Mouse (Mus musculus): ENCODE data around the gene Dtx2. TPM values are rescaled to one million over a fixed set of nuclear protein-coding genes. Genes with fewer than 3 reads are reported as not detected.

Gene Dtx2
- polyA plus RNA-seq, 1 experiment = 25.6 TPM

GRCm38 (mm10) chr5:135962492-135963279 lies 31.9 kb upstream of the Dtx2 start:
- H3K27ac ChIP-seq (ENCODE audit: insufficient read depth, low read length) = peak overlapping the region; percentile 94

GRCm38 (mm10) chr5:135963280-135963627 lies 31.3 kb upstream of the Dtx2 start:
- DNase-seq (ENCODE audit: low read depth in 1 of 2, low spot score in 2 of 2) = no peak
- H3K4me3 ChIP-seq (ENCODE audit: extremely low read depth, insufficient read depth, insufficient read length) = peak overlapping the region; percentile 64; the same call in 1 of the 2 replicates
- WGBS = 19% methylated on average over 4 of the region's 6 CpGs
- TF ChIP-seq CTCF (IDR thresholded peaks at IDR 0.05; ENCODE audit: extremely low read depth, insufficient read depth, insufficient read length, insufficient replicate concordance) (no peak), POLR2A (IDR thresholded peaks at IDR 0.05; ENCODE audit: low read depth, low read length) (no peak)
- H3K27ac ChIP-seq (ENCODE audit: insufficient read depth, low read length) = peak overlapping the region; percentile 85
- no peaks in the 10 kb centered on the region for H3K27me3 ChIP-seq (ENCODE audit: control insufficient read depth, insufficient read depth, low read length)
- peaks cover 7% of the 10 kb centered on the region for H3K4me1 ChIP-seq (ENCODE audit: control insufficient read depth, insufficient read depth, insufficient read length)
- no peaks in the 10 kb centered on the region for H3K36me3 ChIP-seq (ENCODE audit: control insufficient read depth, insufficient read depth, low read length)

More at GRCm38 (mm10) chr5:135962492-135963279, 31.9 kb upstream of the Dtx2 start:
- under 1% methylated on average over 62 of the region's 64 CpGs for WGBS
- TF ChIP-seq POLR2A (IDR thresholded peaks at IDR 0.05; ENCODE audit: low read depth, low read length) = peak; percentile 83; the same call in 1 of the 2 replicates
- TF ChIP-seq CTCF (IDR thresholded peaks at IDR 0.05; ENCODE audit: extremely low read depth, insufficient read depth, insufficient read length, insufficient replicate concordance) = peak; percentile 17; the same call in 1 of the 2 replicates
- Histone ChIP-seq H3K27me3 (ENCODE audit: control insufficient read depth, insufficient read depth, low read length) (no peaks in the 10 kb centered on the region), H3K4me1 (ENCODE audit: control insufficient read depth, insufficient read depth, insufficient read length) (peaks cover 11% of the 10 kb centered on the region), H3K36me3 (ENCODE audit: control insufficient read depth, insufficient read depth, low read length) (no peaks in the 10 kb centered on the region), H3K4me3 (ENCODE audit: extremely low read depth, insufficient read depth, insufficient read length) (peak overlapping the region; percentile 64)
- peak; percentile 99 to 100 for DNase-seq (ENCODE audit: low read depth in 1 of 2, low spot score in 2 of 2)

- Histone ChIP-seq H3K4me1 (ENCODE audit: control insufficient read depth, insufficient read depth, insufficient read length) (peaks cover 7% of the 10 kb centered on the region), H3K36me3 (ENCODE audit: control insufficient read depth, insufficient read depth, low read length) (no peaks in the 10 kb centered on the region), H3K27me3 (ENCODE audit: control insufficient read depth, insufficient read depth, low read length) (no peaks in the 10 kb centered on the region), H3K4me3 (ENCODE audit: extremely low read depth, insufficient read depth, insufficient read length) (no peak overlapping the region), H3K27ac (ENCODE audit: insufficient read depth, low read length) (no peak overlapping the region)
- TF ChIP-seq POLR2A (IDR thresholded peaks at IDR 0.05; ENCODE audit: low read depth, low read length) (no peak), CTCF (IDR thresholded peaks at IDR 0.05; ENCODE audit: extremely low read depth, insufficient read depth, insufficient read length, insufficient replicate concordance) (no peak; the same call in 1 of the 2 replicates)
- DNase-seq (ENCODE audit: low read depth in 1 of 2, low spot score in 2 of 2) = no peak
- WGBS = 37% methylated on average over 24 of the region's 24 CpGs
These were observed 29.1 kb upstream of the Dtx2 start for GRCm38 (mm10) chr5:135965501-135965930.

GRCm38 (mm10) chr5:135966866-135967265 lies 27.7 kb upstream of the Dtx2 start:
- no peak for DNase-seq (ENCODE audit: low read depth in 1 of 2, low spot score in 2 of 2)
- H3K4me3 ChIP-seq (ENCODE audit: extremely low read depth, insufficient read depth, insufficient read length) = no peak overlapping the region
- no peaks in the 10 kb centered on the region for H3K36me3 ChIP-seq (ENCODE audit: control insufficient read depth, insufficient read depth, low read length)
- TF ChIP-seq CTCF (IDR thresholded peaks at IDR 0.05; ENCODE audit: extremely low read depth, insufficient read depth, insufficient read length, insufficient replicate concordance) (peak; percentile 35; the same call in 1 of the 2 replicates), POLR2A (IDR thresholded peaks at IDR 0.05; ENCODE audit: low read depth, low read length) (no peak)
- H3K4me1 ChIP-seq (ENCODE audit: control insufficient read depth, insufficient read depth, insufficient read length) = no peaks in the 10 kb centered on the region; the same call in 1 of the 2 replicates
- H3K27ac ChIP-seq (ENCODE audit: insufficient read depth, low read length) = no peak overlapping the region
- no peaks in the 10 kb centered on the region for H3K27me3 ChIP-seq (ENCODE audit: control insufficient read depth, insufficient read depth, low read length)
- WGBS = 69% methylated on average over 9 of the region's 9 CpGs

- Histone ChIP-seq H3K27me3 (ENCODE audit: control insufficient read depth, insufficient read depth, low read length) (no peaks in the 10 kb centered on the region), H3K27ac (ENCODE audit: insufficient read depth, low read length) (no peak overlapping the region), H3K4me3 (ENCODE audit: extremely low read depth, insufficient read depth, insufficient read length) (no peak overlapping the region), H3K4me1 (ENCODE audit: control insufficient read depth, insufficient read depth, insufficient read length) (no peaks in the 10 kb centered on the region), H3K36me3 (ENCODE audit: control insufficient read depth, insufficient read depth, low read length) (no peaks in the 10 kb centered on the region)
- TF ChIP-seq CTCF (IDR thresholded peaks at IDR 0.05; ENCODE audit: extremely low read depth, insufficient read depth, insufficient read length, insufficient replicate concordance) (no peak; the same call in 1 of the 2 replicates), POLR2A (IDR thresholded peaks at IDR 0.05; ENCODE audit: low read depth, low read length) (no peak)
- WGBS = 69% methylated on average over 1 of the region's 1 CpGs
- peak in 1 of 2 experiments; percentile 59 for DNase-seq (ENCODE audit: low read depth in 1 of 2, low spot score in 2 of 2)
These were observed 25.8 kb upstream of the Dtx2 start for GRCm38 (mm10) chr5:135968781-135969180.

GRCm38 (mm10) chr5:135970247-135970646 lies 24.4 kb upstream of the Dtx2 start:
- Histone ChIP-seq H3K4me3 (ENCODE audit: extremely low read depth, insufficient read depth, insufficient read length) (no peak overlapping the region), H3K36me3 (ENCODE audit: control insufficient read depth, insufficient read depth, low read length) (no peaks in the 10 kb centered on the region), H3K4me1 (ENCODE audit: control insufficient read depth, insufficient read depth, insufficient read length) (no peaks in the 10 kb centered on the region), H3K27me3 (ENCODE audit: control insufficient read depth, insufficient read depth, low read length) (no peaks in the 10 kb centered on the region), H3K27ac (ENCODE audit: insufficient read depth, low read length) (no peak overlapping the region)
- WGBS = 93% methylated on average over 6 of the region's 6 CpGs
- TF ChIP-seq CTCF (IDR thresholded peaks at IDR 0.05; ENCODE audit: extremely low read depth, insufficient read depth, insufficient read length, insufficient replicate concordance) = no peak
- no peak for TF ChIP-seq POLR2A (IDR thresholded peaks at IDR 0.05; ENCODE audit: low read depth, low read length)
- DNase-seq (ENCODE audit: low read depth in 1 of 2, low spot score in 2 of 2) = no peak

- no peak overlapping the region for H3K27ac ChIP-seq (ENCODE audit: insufficient read depth, low read length)
- no peak for DNase-seq (ENCODE audit: low read depth in 1 of 2, low spot score in 2 of 2)
- no peak overlapping the region for H3K4me3 ChIP-seq (ENCODE audit: extremely low read depth, insufficient read depth, insufficient read length)
- no peaks in the 10 kb centered on the region for H3K27me3 ChIP-seq (ENCODE audit: control insufficient read depth, insufficient read depth, low read length)
- H3K36me3 ChIP-seq (ENCODE audit: control insufficient read depth, insufficient read depth, low read length) = no peaks in the 10 kb centered on the region
- no peak for TF ChIP-seq CTCF (IDR thresholded peaks at IDR 0.05; ENCODE audit: extremely low read depth, insufficient read depth, insufficient read length, insufficient replicate concordance)
- no peak for TF ChIP-seq POLR2A (IDR thresholded peaks at IDR 0.05; ENCODE audit: low read depth, low read length)
- H3K4me1 ChIP-seq (ENCODE audit: control insufficient read depth, insufficient read depth, insufficient read length) = no peaks in the 10 kb centered on the region
- 81% methylated on average over 7 of the region's 7 CpGs for WGBS
These were observed 22.7 kb upstream of the Dtx2 start for GRCm38 (mm10) chr5:135971876-135972275.

Data from spleen, adult 2 months (tissue).